Mouse (Mus musculus) G1E (cell line): Measurements from ENCODE around the gene Arl10.

Experiments
- CTCF ChIP-seq: IDR thresholded peaks from 2 replicates; pipeline ENCODE4 v1.5.1; 2012; ENCODE audit warnings: low read depth, low read length, inconsistent platforms, mixed read lengths
- GATA1 ChIP-seq: IDR thresholded peaks from 2 replicates; pipeline ENCODE4 v1.6.1; 2012; ENCODE audit warnings: borderline replicate concordance, low read length, inconsistent platforms, mixed read lengths
- POLR2AphosphoS5 ChIP-seq: IDR thresholded peaks from 2 replicates; pipeline ENCODE4 v1.6.1; 2012; ENCODE audit warnings: low read depth, low read length, inconsistent platforms; ENCODE audit not compliant: insufficient replicate concordance

GRCm38 (mm10) chr13:54556176-54556575, 18.6 kb upstream of the Arl10 start:
- TF ChIP-seq POLR2AphosphoS5 (no peak), GATA1 (no peak), CTCF (no peak)
